Mouse (Mus musculus) intestine, embryonic 16.5 days (tissue): Measurements from ENCODE around the gene Surf4. TPM values are rescaled to one million over a fixed set of nuclear protein-coding genes. Genes with fewer than 3 reads are reported as not detected.
A peak's percentile ranks its signal among the peaks of the same experiment; 100 is the strongest.

ENCODE experiments used
- ATAC-seq: fragments of 200-750 bp; cut with Nextera tagmentation; 2 replicates; pipeline ENCODE4 v1.8.0; 2017; ENCODE audit warnings: moderate TSS enrichment, moderate library complexity
- H3K27ac ChIP-seq: fragments of 300-500 bp; sonication (generic); 2 replicates; pipeline ENCODE4 v1.5.1; 2014; ENCODE audit warnings: mild to moderate bottlenecking, low read length
- H3K27me3 ChIP-seq: fragments of 300-500 bp; sonication (generic); replicated peaks from 2 replicates; pipeline ENCODE4 v1.6.1; 2014; ENCODE audit warnings: low read length, control low read depth, mixed read lengths; ENCODE audit not compliant: control insufficient read depth, insufficient read depth
- H3K36me3 ChIP-seq: fragments of 300-500 bp; sonication (generic); 2 replicates; pipeline ENCODE4 v1.6.1; 2014; ENCODE audit warnings: low read length, control low read depth; ENCODE audit not compliant: control insufficient read depth, insufficient read depth
- H3K4me1 ChIP-seq: fragments of 300-500 bp; sonication (generic); 2 replicates; pipeline ENCODE4 v1.6.1; 2014; ENCODE audit warnings: low read length, control low read depth, mixed read lengths; ENCODE audit not compliant: control insufficient read depth, insufficient read depth
- H3K4me2 ChIP-seq: fragments of 300-500 bp; sonication (generic); 2 replicates; pipeline ENCODE4 v1.6.1; 2014; ENCODE audit warnings: low read depth, low read length, control low read depth
- H3K4me3 ChIP-seq: fragments of 300-500 bp; sonication (generic); 2 replicates; pipeline ENCODE4 v1.5.1; 2014; ENCODE audit warnings: mild to moderate bottlenecking, low read length
- H3K9ac ChIP-seq: fragments of 300-500 bp; sonication (generic); 2 replicates; pipeline ENCODE4 v1.6.1; 2014; ENCODE audit warnings: low read depth, low read length
- H3K9me3 ChIP-seq: fragments of 300-500 bp; sonication (generic); 2 replicates; pipeline ENCODE4 v1.6.1; 2016; ENCODE audit warnings: low read length, control low read depth; ENCODE audit not compliant: control insufficient read depth
- WGBS: fragments of 180-500 bp; shearing (Covaris S2); extraction: QIAGEN DNeasy Blood & Tissue Kit; methylation state at CpG from one replicate; pipeline ENCODE4 v1.1.7; 2014; 5-methylcytosine and 5-hydroxymethylcytosine counted together
- polyA plus RNA-seq: library from polyadenylated mRNA; unstranded; fragments of >200 nt; fragmentation: Nextera tagmentation; extraction: Ambion mirVana; gene quantifications from 2 replicates; pipeline ENCODE4 v1.2.1, GENCODE M21; 2015

Gene Surf4
- polyA plus RNA-seq, 1 experiment from 2014 or later = 269 TPM

DNA sequence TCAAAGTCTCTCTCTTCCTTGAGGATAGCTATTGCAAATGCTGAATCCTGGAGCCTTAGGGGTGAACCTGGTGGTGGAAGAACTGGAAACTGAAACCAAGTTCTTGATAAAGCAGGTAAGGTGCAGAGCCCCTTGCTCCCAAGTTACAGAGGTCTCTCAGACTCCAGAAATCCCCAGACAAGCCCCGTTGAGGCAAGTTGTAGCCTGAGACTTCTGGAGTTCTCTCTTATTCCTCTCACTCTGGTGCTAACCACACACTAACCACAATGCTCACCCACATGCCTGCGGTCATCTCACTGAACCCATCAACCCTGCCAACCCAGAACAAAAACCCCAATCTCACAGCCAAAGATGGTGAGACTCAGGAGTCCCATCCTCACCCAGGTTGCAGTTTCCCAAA lies 1.6 kb upstream of the Surf4 start:
- H3K4me3 ChIP-seq = no peak overlapping the region
- H3K27ac ChIP-seq = no peak overlapping the region
- peaks cover under 1% of the 10 kb centered on the region; the same call in 1 of the 2 replicates for H3K36me3 ChIP-seq
- no peaks in the 10 kb centered on the region for H3K9me3 ChIP-seq
- no peaks in the 10 kb centered on the region for H3K27me3 ChIP-seq
- H3K4me1 ChIP-seq = peaks cover 18% of the 10 kb centered on the region
- 94% methylated on average over 2 of the region's 2 CpGs for WGBS
- H3K9ac ChIP-seq = no peak overlapping the region
- ATAC-seq = no peak
- H3K4me2 ChIP-seq = no peak overlapping the region

DNA sequence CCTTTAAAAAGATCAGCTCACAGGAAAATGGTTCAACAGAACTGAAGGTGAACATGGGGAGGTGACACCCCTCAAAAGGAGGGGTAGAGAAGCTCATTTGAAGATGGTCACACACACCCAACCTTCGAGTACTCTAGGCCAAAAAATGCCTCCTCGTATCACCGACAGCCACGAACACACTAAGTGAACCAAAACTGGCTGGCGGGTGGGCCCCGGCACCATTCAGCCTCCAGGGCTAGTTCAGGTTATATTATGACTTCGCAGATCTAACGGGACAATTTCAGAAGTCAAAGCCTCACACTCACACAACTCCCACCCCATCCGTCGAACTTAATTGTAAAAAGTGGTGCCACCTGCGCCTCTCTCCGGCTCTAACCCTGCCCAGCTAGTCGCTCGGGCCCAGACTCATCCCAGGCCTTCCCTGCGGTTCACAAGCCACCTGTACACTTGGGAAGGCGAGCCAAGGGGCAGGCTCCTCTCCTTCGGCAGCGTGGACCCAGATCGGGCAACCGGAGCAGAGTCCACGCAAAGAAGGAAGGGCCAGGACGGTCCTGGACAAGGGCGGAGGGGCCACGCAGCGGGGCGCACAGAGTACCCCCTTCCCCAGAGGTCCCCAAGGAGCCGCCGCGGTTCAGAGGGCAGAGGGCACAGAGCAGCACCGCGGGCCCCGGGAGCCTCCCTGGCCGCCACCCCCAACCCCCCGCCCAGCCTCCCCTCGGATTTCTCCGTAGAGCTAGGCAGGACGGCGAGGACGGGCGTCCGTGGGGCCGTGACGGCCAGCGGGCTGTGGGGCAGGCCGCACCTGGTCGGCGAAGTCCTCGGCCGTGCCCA lies 1.0 kb downstream of the Surf4 start:
- H3K4me3 ChIP-seq = peak overlapping the region; percentile 91
- ATAC-seq = peak; percentile 49
- peaks cover 25% of the 10 kb centered on the region for H3K4me1 ChIP-seq
- peak overlapping the region; percentile 96 for H3K27ac ChIP-seq
- H3K4me2 ChIP-seq = peak overlapping the region; percentile 54
- H3K9ac ChIP-seq = peak overlapping the region; percentile 100
- peaks cover 2% of the 10 kb centered on the region; the same call in 1 of the 2 replicates for H3K36me3 ChIP-seq
- WGBS = under 1% methylated on average over 47 of the region's 49 CpGs
- no peaks in the 10 kb centered on the region for H3K27me3 ChIP-seq
- no peaks in the 10 kb centered on the region for H3K9me3 ChIP-seq

DNA sequence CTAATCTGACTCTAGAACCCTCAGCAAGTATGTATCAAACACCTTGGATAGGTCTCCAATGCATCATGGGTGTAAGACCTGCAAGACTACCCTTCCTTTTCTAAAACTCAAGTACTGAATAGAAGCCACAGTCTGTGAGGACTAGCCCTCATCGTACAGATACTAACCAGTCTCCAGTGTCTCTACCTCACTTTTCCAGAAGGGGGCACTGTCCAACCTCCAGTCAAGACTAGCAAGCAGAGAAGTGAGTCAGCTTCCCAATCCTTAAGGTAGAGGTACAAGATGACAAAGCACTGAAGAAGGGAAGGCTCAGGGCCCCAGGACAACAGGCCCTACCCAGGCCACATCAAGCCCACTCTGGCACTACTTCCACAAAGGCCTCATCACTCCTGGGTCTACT lies 3.3 kb downstream of the Surf4 start:
- H3K4me1 ChIP-seq = peaks cover 25% of the 10 kb centered on the region
- H3K4me3 ChIP-seq = peak overlapping the region; percentile 11; the same call in 1 of the 2 replicates
- H3K36me3 ChIP-seq = peaks cover 11% of the 10 kb centered on the region
- no peak overlapping the region for H3K4me2 ChIP-seq
- 48% methylated on average over 1 of the region's 1 CpGs for WGBS
- H3K27me3 ChIP-seq = no peaks in the 10 kb centered on the region
- H3K9ac ChIP-seq = no peak overlapping the region
- ATAC-seq = no peak
- no peaks in the 10 kb centered on the region for H3K9me3 ChIP-seq
- H3K27ac ChIP-seq = no peak overlapping the region

DNA sequence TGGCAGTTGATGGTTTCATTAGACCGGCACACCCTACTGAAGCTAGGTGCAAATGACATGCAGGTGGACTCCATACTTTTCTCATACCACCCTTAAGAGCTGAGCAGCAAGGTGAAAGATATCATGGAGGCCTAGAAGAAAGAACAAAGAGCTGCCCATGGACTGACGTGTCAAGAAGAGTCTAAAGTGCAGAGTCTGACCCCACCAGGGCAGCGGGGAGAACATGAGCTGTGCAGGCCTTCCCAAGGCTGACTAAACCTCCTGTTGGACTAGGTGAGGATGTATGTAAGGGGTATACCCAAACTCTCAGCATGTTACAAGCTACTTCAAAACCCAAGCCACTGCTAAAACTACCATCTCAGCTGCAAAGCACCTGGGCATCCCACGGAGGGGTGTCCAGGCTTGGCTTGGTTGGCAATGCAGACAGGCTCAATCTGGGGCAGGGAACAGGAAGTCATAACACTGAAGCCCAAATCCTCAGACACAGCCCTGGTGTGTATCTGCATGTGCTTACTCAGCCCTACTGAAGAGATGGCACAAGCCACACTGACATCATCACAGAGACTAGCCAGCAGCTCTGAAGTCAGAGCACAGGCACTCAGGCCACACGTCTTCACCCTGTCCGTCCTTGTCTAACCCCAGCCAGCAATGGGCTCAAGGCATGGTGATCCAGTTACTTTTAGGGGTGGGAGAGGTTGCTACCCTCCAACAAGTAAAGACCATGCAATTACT lies 5.8 kb downstream of the Surf4 start:
- no peak overlapping the region for H3K4me2 ChIP-seq
- peaks cover 25% of the 10 kb centered on the region for H3K4me1 ChIP-seq
- H3K27ac ChIP-seq = peak overlapping the region; percentile 17; the same call in 1 of the 2 replicates
- no peak overlapping the region for H3K9ac ChIP-seq
- WGBS = 89% methylated on average over 6 of the region's 6 CpGs
- peaks cover 18% of the 10 kb centered on the region for H3K36me3 ChIP-seq
- no peak overlapping the region for H3K4me3 ChIP-seq
- no peaks in the 10 kb centered on the region for H3K9me3 ChIP-seq
- no peaks in the 10 kb centered on the region for H3K27me3 ChIP-seq
- 0 out of 2 replicates have a peak, but pooled peaks have one; percentile 31 for ATAC-seq

DNA sequence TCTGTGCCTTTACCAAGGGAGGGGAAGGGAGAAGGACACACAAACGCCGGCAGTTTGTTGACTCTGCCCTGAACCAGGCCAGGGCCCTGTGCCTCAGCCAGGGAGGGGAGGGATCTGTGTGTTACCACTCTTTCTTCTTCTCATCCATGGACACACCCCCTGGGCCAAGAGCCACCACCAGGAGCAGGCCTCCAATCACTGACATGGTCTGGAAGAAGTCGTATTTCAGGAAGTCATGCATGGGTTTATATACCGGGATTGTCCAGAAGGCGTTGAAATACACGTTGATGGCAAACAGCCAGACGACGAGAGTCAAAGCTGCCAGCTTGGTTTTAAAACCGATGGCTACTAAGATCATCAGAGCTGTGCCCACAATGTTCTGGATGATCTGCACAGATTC lies 11.9 kb downstream of the Surf4 start:
- ATAC-seq = no peak; the same call in 1 of the 2 replicates
- H3K27me3 ChIP-seq = no peaks in the 10 kb centered on the region
- no peak overlapping the region for H3K9ac ChIP-seq
- H3K9me3 ChIP-seq = no peaks in the 10 kb centered on the region
- H3K27ac ChIP-seq = no peak overlapping the region
- H3K36me3 ChIP-seq = peaks cover 34% of the 10 kb centered on the region
- H3K4me2 ChIP-seq = no peak overlapping the region
- H3K4me3 ChIP-seq = no peak overlapping the region
- H3K4me1 ChIP-seq = peaks cover 16% of the 10 kb centered on the region
- 67% methylated on average over 9 of the region's 9 CpGs for WGBS

DNA sequence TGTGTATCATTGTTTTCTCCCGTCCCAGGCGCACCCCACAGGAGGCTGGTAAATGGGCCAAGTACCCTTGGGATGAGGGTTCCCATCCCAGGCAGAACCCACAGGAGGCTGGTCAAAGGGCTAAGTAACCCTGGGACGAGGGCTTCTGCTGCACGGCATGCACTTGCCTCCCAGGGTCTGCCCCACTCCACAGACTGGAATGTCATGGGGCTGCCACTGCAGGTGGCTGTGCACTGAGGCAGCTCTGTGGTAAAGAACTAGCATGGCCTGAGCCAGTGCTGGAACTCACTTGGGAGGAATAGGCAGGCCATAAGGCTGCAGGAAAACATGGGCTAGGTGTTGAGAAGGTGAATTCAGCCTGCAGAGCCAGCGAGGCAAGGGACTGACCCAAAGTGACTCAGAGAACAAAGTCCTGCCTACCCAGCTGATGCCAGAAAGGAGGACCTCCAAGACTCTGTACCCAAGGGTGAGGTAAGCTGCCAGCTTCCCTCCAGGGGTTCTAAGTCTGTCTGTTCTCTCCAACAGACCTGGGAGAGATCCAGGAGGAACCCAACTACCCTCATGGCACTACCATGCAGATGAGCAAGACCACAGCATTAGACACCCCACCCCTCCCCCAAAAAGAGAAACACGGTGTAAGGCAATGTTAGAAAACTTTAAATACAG lies 13.4 kb downstream of the Surf4 start:
- H3K9ac ChIP-seq = no peak overlapping the region
- WGBS = 81% methylated on average over 6 of the region's 6 CpGs
- no peak overlapping the region for H3K27ac ChIP-seq
- ATAC-seq = no peak
- H3K4me3 ChIP-seq = no peak overlapping the region
- no peak overlapping the region for H3K4me2 ChIP-seq
- H3K27me3 ChIP-seq = no peaks in the 10 kb centered on the region
- H3K9me3 ChIP-seq = no peaks in the 10 kb centered on the region
- peaks cover 21% of the 10 kb centered on the region for H3K4me1 ChIP-seq
- H3K36me3 ChIP-seq = peaks cover 25% of the 10 kb centered on the region

DNA sequence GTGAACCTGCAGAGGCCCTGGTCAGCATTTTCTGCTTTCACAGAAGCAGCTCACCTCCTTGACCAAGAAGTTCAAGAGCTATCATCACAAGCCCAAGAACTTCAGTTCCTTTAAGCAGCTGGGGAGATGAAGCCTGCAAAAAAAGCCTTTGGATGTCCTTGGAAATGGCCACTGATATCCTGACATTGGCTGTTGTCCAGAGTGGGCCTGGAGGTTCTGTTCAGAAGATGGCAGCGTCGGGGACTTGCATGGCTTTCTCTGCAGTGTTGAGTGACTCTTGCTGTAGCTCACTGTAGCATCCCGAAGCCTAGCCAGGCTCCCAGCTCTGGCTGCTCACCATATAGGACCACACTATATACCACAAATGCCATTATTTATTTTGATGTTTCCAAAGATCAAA lies 14.0 kb downstream of the Surf4 start:
- 81% methylated on average over 3 of the region's 3 CpGs for WGBS
- Histone ChIP-seq H3K4me1 (peaks cover 27% of the 10 kb centered on the region), H3K4me2 (no peak overlapping the region), H3K36me3 (peaks cover 25% of the 10 kb centered on the region), H3K9ac (no peak overlapping the region), H3K27me3 (no peaks in the 10 kb centered on the region), H3K4me3 (no peak overlapping the region), H3K9me3 (no peaks in the 10 kb centered on the region), H3K27ac (no peak overlapping the region)
- ATAC-seq = no peak

DNA sequence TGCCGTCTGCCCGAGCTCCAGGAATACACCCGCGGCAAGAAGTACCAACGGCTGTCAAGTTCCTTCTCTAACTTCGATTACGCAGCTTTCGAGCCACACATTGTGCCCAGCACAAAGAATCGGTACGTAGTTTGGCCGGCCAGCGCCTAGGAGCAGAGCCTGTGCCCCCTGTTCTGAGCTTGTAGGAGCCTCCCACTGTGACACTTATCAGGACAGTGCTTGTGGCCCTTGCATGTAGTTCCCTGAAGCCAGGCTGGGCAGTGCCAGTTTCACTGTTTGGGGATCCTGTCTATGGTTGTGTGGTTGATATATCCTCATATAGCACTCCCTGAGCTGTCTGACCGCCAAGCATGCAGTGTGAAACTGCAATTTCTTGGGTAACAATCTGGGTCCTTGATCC lies 17.0 kb downstream of the Surf4 start:
- peak; percentile 8 for ATAC-seq
- Histone ChIP-seq H3K27me3 (no peaks in the 10 kb centered on the region), H3K9ac (peak overlapping the region; percentile 89), H3K9me3 (no peaks in the 10 kb centered on the region), H3K4me1 (peaks cover 36% of the 10 kb centered on the region), H3K36me3 (peaks cover 36% of the 10 kb centered on the region), H3K4me2 (peak overlapping the region; percentile 92), H3K4me3 (peak overlapping the region; percentile 89), H3K27ac (peak overlapping the region; percentile 88)
- WGBS = 1% methylated on average over 13 of the region's 13 CpGs
